Mouse (Mus musculus) stomach, embryonic 14.5 days (tissue): Measurements from ENCODE around the gene Ppif. TPM values are rescaled to one million over a fixed set of nuclear protein-coding genes. Genes with fewer than 3 reads are reported as not detected.

Source experiments
- ATAC-seq: fragments of 200-750 bp; cut with Nextera tagmentation; 2 replicates; pipeline ENCODE4 v1.8.0; 2017; ENCODE audit warnings: low read depth, moderate TSS enrichment; ENCODE audit not compliant: insufficient number of reproducible peaks, insufficient read depth, low FRiP score
- H3K27ac ChIP-seq: fragments of 300-500 bp; sonication (generic); 2 replicates; pipeline ENCODE4 v1.5.1; 2014; ENCODE audit warnings: mild to moderate bottlenecking, low read length, moderate library complexity, mixed read lengths
- H3K27me3 ChIP-seq: fragments of 300-500 bp; sonication (generic); 2 replicates; pipeline ENCODE4 v1.6.1; 2014; ENCODE audit warnings: low read length, control low read depth, mixed read lengths; ENCODE audit not compliant: control insufficient read depth, insufficient read depth
- H3K36me3 ChIP-seq: fragments of 300-500 bp; sonication (generic); 2 replicates; pipeline ENCODE4 v1.6.1; 2014; ENCODE audit warnings: mild to moderate bottlenecking, control low read depth, low read length, moderate library complexity, mixed read lengths; ENCODE audit not compliant: control insufficient read depth, insufficient read depth
- H3K4me1 ChIP-seq: fragments of 300-500 bp; sonication (generic); 2 replicates; pipeline ENCODE4 v1.6.1; 2014; ENCODE audit warnings: low read length, control low read depth, mixed read lengths; ENCODE audit not compliant: control insufficient read depth, insufficient read depth
- H3K4me2 ChIP-seq: fragments of 300-500 bp; sonication (generic); replicated peaks from 2 replicates; pipeline ENCODE4 v1.6.1; 2014; ENCODE audit warnings: low read depth, low read length, control low read depth
- H3K4me3 ChIP-seq: fragments of 300-500 bp; sonication (generic); 2 replicates; pipeline ENCODE4 v1.5.1; 2014; ENCODE audit warnings: low read depth, low read length, control low read depth
- H3K9ac ChIP-seq: fragments of 300-500 bp; sonication (generic); replicated peaks from 2 replicates; pipeline ENCODE4 v1.6.1; 2014; ENCODE audit warnings: low read depth, mild to moderate bottlenecking, control low read depth, low read length, moderate library complexity, mixed read lengths
- H3K9me3 ChIP-seq: fragments of 300-500 bp; sonication (generic); 2 replicates; pipeline ENCODE4 v1.6.1; 2016; ENCODE audit warnings: low read depth, low read length, control low read depth; ENCODE audit not compliant: control insufficient read depth
- WGBS: fragments of 180-500 bp; shearing (Covaris S2); extraction: QIAGEN DNeasy Blood & Tissue Kit; methylation state at CpG from one replicate; pipeline ENCODE4 v1.1.7; 2014; 5-methylcytosine and 5-hydroxymethylcytosine counted together
- polyA plus RNA-seq: library from polyadenylated mRNA; unstranded; fragments of >200 nt; fragmentation: Nextera tagmentation; extraction: Ambion mirVana; gene quantifications from 2 replicates; pipeline ENCODE4 v1.2.1, GENCODE M21; 2014

The Ppif gene
- polyA plus RNA-seq, 1 experiment from 2014 or later, result 48.3 TPM

DNA sequence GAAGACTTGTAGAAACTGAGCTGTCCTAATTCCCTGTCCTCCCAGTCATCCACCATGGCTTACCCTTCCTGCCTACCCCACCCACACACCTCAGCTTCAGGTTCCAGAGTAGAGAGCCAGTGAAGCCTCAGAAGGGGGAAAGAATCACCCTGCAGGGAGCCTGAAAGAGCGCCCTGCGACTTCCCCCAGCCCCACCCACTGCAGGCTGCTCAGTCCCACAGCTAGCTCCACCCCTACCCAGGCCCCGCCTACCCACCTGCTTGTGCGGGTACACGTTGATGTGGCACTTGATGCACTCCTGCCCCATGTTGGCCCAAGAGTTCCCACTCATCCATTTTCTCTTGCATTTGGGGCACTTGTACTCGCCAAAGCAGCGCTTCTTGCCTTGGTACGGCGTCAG, 25.4 kb downstream of the Ppif start:
- no peak overlapping the region for H3K9ac ChIP-seq
- no peaks in the 10 kb centered on the region for H3K9me3 ChIP-seq
- no peak overlapping the region for H3K4me3 ChIP-seq
- H3K27me3 ChIP-seq, result no peaks in the 10 kb centered on the region
- ATAC-seq, result no peak; the same call in 1 of the 2 replicates
- peaks cover 19% of the 10 kb centered on the region for H3K36me3 ChIP-seq
- no peak overlapping the region for H3K4me2 ChIP-seq
- peaks cover 31% of the 10 kb centered on the region for H3K4me1 ChIP-seq
- WGBS, result 57% methylated on average over 9 of the region's 9 CpGs
- peak overlapping the region; percentile 91 for H3K27ac ChIP-seq

DNA sequence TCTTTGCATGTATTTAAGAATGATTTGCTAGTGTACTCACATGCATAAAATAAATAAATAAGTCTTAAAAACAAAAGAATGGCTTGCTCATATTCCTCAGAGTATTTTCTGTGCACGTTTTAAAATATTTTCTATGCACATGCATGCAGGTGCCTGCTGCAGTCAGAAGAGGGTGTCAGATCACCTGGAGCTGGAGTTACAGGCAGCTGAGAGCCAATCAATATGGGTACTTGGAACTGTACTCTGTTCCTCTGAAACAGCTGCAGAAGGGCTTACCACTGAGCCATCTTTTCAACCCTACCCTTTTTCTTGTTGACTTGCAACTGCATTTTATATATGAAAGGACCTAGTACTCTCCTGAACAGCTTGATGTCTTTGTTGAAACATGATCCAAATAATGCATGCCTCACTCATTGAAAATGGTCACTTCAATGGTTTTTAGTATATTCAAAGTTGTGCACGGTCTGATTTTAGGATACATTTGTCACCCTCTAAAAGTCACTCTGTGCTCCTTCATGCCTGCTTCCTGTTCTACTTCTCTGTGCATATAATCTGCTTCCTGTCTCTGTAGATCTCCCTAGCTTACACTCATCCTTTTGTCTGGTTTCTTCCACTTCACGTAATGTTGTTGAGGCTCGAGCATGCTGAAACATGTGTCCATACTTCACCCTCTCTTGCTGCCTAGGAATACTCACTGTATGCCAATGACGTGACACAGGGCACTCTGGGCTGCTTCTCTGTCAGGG, 27.2 kb downstream of the Ppif start:
- no peak overlapping the region for H3K4me3 ChIP-seq
- peaks cover 9% of the 10 kb centered on the region; the same call in 1 of the 2 replicates for H3K36me3 ChIP-seq
- no peak for ATAC-seq
- 78% methylated on average over 5 of the region's 5 CpGs for WGBS
- no peak overlapping the region for H3K9ac ChIP-seq
- no peaks in the 10 kb centered on the region for H3K27me3 ChIP-seq
- H3K27ac ChIP-seq, result no peak overlapping the region
- peaks cover 48% of the 10 kb centered on the region for H3K4me1 ChIP-seq
- H3K9me3 ChIP-seq, result no peaks in the 10 kb centered on the region
- no peak overlapping the region for H3K4me2 ChIP-seq

DNA sequence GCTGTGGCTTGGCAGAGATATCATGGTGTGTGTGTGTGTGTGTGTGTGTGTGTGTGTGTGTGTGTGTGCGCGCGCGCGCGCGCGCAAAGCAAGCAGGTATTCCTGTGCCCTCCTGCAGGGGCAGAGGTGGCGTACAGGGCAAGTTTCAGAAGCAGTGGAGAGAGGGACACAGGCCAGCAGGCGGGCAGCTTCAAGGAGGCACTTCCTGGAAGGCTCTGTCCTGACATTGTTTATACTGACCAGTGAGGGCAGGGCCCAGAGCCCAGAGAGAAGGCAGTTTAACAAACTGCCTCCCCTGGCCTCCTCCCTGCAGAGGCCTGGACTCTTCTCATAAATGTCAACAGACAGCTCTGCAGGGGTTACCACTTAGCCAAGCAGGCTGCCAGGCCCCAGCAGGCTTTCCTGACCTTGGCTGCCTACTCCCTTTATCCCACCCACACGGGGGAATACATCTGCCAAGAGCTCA, 31.1 kb downstream of the Ppif start:
- Histone ChIP-seq H3K9ac (no peak overlapping the region), H3K27ac (peak overlapping the region; percentile 87; the same call in 1 of the 2 replicates), H3K9me3 (no peaks in the 10 kb centered on the region), H3K4me3 (no peak overlapping the region), H3K4me1 (peaks cover 23% of the 10 kb centered on the region), H3K4me2 (no peak overlapping the region), H3K27me3 (no peaks in the 10 kb centered on the region), H3K36me3 (0 out of 2 replicates have a peak, but pooled peaks cover 6% of the 10 kb centered on the region)
- WGBS, result 40% methylated on average over 6 of the region's 11 CpGs
- ATAC-seq, result peak; percentile 66

DNA sequence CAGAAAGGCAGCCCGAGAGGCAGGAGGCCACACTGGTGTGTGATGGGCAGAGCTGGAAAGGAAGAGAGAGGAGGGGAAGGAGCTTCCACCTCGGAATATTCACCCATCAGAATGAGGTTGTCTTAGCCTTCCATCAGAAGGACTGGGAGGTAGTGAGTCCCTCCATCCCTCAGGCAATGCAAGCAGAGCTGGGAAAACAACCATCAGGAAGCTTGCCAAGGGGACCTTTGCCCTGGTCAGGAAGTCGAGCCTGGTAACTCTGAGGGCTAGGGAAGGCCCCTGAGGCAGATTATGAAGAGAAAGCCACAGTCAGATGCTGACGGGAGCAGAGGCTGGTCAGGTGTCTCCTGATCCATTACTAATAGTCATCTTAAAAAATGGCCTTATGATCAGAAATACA, 31.7 kb downstream of the Ppif start:
- ATAC-seq, result peak; percentile 6; the same call in 1 of the 2 replicates
- Histone ChIP-seq H3K4me2 (no peak overlapping the region), H3K4me1 (peaks cover 23% of the 10 kb centered on the region), H3K9ac (no peak overlapping the region), H3K4me3 (no peak overlapping the region), H3K36me3 (0 out of 2 replicates have a peak, but pooled peaks cover 6% of the 10 kb centered on the region), H3K27me3 (no peaks in the 10 kb centered on the region), H3K27ac (peak overlapping the region; percentile 87; the same call in 1 of the 2 replicates), H3K9me3 (no peaks in the 10 kb centered on the region)
- 23% methylated on average over 4 of the region's 4 CpGs for WGBS

DNA sequence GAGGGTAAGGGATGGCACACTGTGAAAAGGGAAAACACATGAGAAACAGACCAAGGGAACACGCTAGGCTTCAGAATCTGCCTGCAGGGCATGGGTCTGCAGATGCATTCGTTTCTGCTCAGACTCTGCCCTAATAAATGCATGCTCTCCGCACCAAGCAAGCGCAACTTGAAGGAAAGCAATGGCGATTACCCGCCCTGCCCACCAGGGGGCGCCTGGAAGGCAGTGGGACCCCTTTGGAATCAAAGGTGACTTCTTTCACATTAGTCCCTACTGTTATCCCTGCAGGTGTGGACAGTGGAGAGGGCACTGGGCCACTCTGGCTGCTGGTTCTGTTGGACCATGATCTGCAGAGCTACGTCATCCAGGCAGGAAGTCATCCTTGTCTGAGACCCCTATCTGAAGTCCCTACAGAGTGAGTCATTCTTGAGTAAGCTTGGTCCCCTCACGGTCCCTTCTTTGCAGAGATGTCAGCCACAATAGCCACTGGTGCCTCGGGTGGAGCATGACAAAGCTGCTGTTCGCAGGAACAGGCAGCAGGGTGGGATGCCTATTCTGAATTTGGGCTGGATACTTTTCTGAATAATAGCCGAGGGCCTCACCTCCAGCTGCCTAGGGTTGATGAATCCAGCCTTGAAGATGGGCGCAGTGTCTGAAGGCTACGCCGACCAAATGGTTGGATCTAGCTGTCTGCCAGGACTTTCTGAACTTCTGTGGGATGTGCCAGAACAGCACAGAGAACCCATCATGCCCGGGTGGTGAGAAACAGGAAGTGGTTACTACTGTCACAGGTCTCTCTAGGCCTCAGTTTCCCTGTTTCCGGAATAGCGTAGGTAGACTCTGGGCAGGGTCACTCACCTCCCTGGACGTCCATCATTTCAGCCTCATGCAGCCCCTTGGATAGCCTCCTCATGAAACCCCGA, 32.5 kb downstream of the Ppif start:
- Histone ChIP-seq H3K36me3 (0 out of 2 replicates have a peak, but pooled peaks cover under 1% of the 10 kb centered on the region), H3K27ac (peak overlapping the region; percentile 87; the same call in 1 of the 2 replicates), H3K4me1 (peaks cover 23% of the 10 kb centered on the region), H3K9me3 (no peaks in the 10 kb centered on the region), H3K27me3 (no peaks in the 10 kb centered on the region), H3K9ac (no peak overlapping the region), H3K4me3 (no peak overlapping the region), H3K4me2 (no peak overlapping the region)
- ATAC-seq, result no peak
- WGBS, result 60% methylated on average over 20 of the region's 20 CpGs

DNA sequence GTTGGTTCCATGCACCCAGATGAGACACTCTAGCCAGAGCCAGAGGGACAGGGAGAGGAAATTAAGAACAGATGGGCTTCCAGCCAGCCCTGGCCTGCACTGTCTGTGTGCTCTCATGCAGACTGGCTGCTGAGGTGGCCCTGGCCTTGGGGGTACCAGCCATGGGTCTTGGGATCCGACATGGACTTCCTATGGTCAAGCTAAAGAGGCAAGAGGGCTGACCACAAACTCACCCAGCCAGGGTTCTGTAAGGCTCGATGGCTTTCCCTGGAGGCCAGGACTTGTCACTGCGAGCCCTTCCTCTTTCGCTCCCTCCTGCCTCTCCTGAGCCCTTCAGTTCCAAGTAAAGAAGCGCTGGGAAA, 33.2 kb downstream of the Ppif start:
- 79% methylated on average over 5 of the region's 5 CpGs for WGBS
- no peaks in the 10 kb centered on the region for H3K36me3 ChIP-seq
- peaks cover 23% of the 10 kb centered on the region for H3K4me1 ChIP-seq
- H3K4me3 ChIP-seq, result no peak overlapping the region
- H3K9ac ChIP-seq, result no peak overlapping the region
- H3K4me2 ChIP-seq, result no peak overlapping the region
- no peak overlapping the region for H3K27ac ChIP-seq
- no peaks in the 10 kb centered on the region for H3K27me3 ChIP-seq
- no peak for ATAC-seq
- no peaks in the 10 kb centered on the region for H3K9me3 ChIP-seq

DNA sequence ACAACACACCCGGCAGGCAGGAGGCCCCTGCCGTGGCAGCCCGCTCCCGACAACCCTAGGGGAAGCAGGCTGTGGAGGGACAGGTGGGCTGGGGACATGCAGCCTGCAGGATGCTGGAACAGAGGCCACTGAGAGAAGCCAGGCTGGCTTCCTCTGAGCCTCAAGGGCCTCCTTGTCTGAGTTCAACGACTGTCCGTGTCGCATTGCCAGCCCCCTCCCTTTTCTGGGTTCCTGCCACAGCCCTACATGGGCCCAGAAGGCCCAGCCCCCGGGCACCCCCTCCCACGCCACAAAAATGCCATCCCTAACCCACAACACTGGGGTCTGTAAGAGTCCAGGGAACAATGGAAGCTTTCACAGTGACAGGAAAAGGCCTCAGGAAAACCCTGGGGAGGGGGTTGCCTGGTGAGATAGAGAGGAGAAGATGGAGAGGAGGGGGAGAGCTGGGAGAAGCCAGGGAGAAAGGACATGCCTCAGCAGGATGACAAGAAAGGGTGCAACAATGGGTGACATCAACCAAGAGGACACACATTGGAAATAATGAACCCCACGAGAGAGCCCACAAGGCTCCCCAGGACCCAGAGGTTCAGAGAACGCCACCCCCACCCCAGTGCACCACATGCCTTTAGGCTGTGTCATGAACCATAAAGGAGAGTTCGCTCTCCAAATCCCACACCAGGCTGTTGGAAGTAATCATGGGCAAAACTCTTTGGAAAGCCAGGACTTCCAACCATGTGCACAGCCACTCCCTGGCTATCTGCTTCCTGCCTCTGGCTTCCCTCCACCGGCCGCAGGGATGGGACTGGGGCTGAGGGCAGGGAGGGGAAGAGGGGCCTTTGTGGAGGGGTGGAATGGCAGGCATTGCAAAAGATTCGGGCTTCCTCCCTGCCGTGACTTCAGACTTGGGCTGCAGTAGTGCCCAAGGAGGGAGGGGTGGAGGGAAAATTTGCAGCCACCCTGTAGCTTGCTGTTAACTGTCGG, 41.1 kb downstream of the Ppif start:
- Histone ChIP-seq H3K9me3 (no peaks in the 10 kb centered on the region), H3K9ac (no peak overlapping the region), H3K27me3 (no peaks in the 10 kb centered on the region), H3K27ac (peak overlapping the region; percentile 83), H3K4me2 (no peak overlapping the region), H3K36me3 (peaks cover 4% of the 10 kb centered on the region; the same call in 1 of the 2 replicates), H3K4me3 (no peak overlapping the region), H3K4me1 (peaks cover 48% of the 10 kb centered on the region)
- ATAC-seq, result 0 out of 2 replicates have a peak, but pooled peaks have one; percentile 43
- WGBS, result 38% methylated on average over 17 of the region's 17 CpGs
